Mouse (Mus musculus): ENCODE measurements at regions not wholly inside any gene's neighbourhood (a gene's known extent, or its start where the extent isn't known, plus 50 kb on each side); places are given as distances from the start of the nearest gene placed in this dataset.

DNA sequence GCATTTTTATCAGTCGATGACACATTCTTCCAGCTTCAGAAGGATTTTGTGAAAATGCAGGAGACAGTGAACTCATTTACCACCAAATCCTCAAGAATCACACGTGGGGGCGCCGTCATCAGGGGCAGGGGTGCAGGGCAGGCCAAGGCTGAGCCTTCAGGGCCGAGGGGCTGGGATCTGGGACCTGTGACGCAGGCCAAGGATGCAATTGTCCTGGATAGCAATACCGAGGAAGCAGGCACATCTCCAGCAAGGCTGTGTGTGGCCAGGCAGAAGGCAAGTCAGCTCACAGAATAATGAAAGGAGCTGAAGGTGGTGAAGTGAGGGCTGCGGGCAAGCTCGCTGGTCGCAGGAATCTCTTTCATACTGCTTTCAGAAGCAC lies 897.3 kb upstream of the Car8 start:
- peak overlapping the region; percentile 70 for H3K9ac ChIP-seq (ENCODE audit: low read length)
- H3K4me1 ChIP-seq (ENCODE audit: control insufficient read depth, insufficient read depth, low read length): peaks cover 7% of the 10 kb centered on the region
- 13% methylated on average over 10 of the region's 10 CpGs for WGBS
- H3K27ac ChIP-seq (ENCODE audit: low read length): 0 out of 2 replicates have a peak overlapping the region, but pooled peaks have one; percentile 24
- H3K9me3 ChIP-seq (replicated peaks; ENCODE audit: control insufficient read depth, low read length): no peaks in the 10 kb centered on the region
- H3K4me2 ChIP-seq (ENCODE audit: low read depth, low read length): peak overlapping the region; percentile 70
- H3K27me3 ChIP-seq (ENCODE audit: control insufficient read depth, insufficient read depth, low read length): no peaks in the 10 kb centered on the region
- H3K36me3 ChIP-seq (ENCODE audit: control insufficient read depth, insufficient read depth, low read length): no peaks in the 10 kb centered on the region
- peak; percentile 35; the same call in 1 of the 2 replicates for ATAC-seq (ENCODE audit: insufficient read depth, low FRiP score)
- peak overlapping the region; percentile 40 for H3K4me3 ChIP-seq (replicated peaks; ENCODE audit: low read length)

DNA sequence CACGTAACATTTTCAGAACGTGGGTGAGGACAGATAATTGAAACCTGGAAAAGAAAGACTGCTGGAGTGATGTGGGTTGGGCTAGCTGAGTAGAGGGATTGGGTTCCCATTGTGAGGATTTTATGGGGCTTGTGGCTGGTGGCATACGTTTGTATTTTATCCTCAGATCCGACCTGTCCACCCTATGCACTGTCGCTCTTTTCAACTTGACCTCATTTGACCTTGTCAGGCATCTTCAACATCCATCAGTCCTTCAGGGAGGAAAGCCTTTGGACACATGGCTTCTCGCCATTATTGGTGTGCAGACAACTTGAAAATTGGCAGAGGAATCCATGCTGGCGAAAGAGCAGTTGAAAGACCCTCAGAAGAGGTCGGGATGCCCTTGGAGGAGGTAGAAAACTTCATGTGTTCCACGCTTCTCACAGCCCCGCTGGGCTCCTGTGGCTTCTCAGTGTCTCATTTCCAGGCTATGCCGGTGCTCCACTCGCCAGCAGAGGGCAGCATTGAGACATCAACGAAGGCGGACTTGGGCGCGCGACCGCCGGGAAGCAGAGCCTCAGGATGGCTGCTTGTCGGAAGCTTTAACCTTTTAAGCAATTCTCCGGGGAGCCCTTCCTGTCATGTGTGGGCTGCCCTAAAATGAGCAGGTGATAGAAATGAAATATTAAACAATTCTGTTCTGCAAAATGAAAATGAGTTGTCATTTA lies 896.8 kb upstream of the Car8 start:
- no peak overlapping the region for H3K27ac ChIP-seq (ENCODE audit: low read length)
- no peaks in the 10 kb centered on the region for H3K27me3 ChIP-seq (ENCODE audit: control insufficient read depth, insufficient read depth, low read length)
- H3K4me1 ChIP-seq (ENCODE audit: control insufficient read depth, insufficient read depth, low read length): peaks cover 7% of the 10 kb centered on the region
- peak; percentile 86; the same call in 1 of the 2 replicates for ATAC-seq (ENCODE audit: insufficient read depth, low FRiP score)
- peak overlapping the region; percentile 70 for H3K9ac ChIP-seq (ENCODE audit: low read length)
- H3K9me3 ChIP-seq (replicated peaks; ENCODE audit: control insufficient read depth, low read length): no peaks in the 10 kb centered on the region
- no peaks in the 10 kb centered on the region for H3K36me3 ChIP-seq (ENCODE audit: control insufficient read depth, insufficient read depth, low read length)
- peak overlapping the region; percentile 40 for H3K4me3 ChIP-seq (replicated peaks; ENCODE audit: low read length)
- WGBS: 13% methylated on average over 21 of the region's 21 CpGs
- peak overlapping the region; percentile 70 for H3K4me2 ChIP-seq (ENCODE audit: low read depth, low read length)

DNA sequence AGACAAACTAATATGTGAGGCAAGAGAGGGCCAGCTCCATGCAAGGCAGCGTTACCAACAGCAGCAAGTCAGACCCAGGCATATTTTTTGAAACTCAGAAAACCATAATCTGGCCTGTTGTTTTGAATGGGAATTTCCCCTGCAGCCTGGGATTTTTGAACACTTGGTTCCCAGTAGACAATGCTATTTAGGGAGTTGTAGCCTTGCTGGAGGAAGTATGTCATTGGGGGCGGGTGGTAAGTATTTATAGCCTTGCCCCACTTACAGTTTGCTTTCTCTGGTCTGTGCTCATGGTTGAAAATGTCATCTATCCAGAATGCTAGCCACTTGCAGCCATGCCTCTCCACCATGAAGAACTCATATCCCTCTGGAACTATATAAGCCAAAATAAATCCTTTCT lies 894.9 kb upstream of the Car8 start:
- Histone ChIP-seq H3K36me3 (ENCODE audit: control insufficient read depth, insufficient read depth, low read length) (no peaks in the 10 kb centered on the region), H3K9me3 (replicated peaks; ENCODE audit: control insufficient read depth, low read length) (no peaks in the 10 kb centered on the region), H3K9ac (ENCODE audit: low read length) (no peak overlapping the region), H3K4me1 (ENCODE audit: control insufficient read depth, insufficient read depth, low read length) (peaks cover 7% of the 10 kb centered on the region), H3K27ac (ENCODE audit: low read length) (no peak overlapping the region), H3K4me3 (replicated peaks; ENCODE audit: low read length) (no peak overlapping the region), H3K27me3 (ENCODE audit: control insufficient read depth, insufficient read depth, low read length) (no peaks in the 10 kb centered on the region), H3K4me2 (ENCODE audit: low read depth, low read length) (no peak overlapping the region)
- WGBS: 66% methylated on average over 2 of the region's 2 CpGs
- ATAC-seq (ENCODE audit: insufficient read depth, low FRiP score): no peak

DNA sequence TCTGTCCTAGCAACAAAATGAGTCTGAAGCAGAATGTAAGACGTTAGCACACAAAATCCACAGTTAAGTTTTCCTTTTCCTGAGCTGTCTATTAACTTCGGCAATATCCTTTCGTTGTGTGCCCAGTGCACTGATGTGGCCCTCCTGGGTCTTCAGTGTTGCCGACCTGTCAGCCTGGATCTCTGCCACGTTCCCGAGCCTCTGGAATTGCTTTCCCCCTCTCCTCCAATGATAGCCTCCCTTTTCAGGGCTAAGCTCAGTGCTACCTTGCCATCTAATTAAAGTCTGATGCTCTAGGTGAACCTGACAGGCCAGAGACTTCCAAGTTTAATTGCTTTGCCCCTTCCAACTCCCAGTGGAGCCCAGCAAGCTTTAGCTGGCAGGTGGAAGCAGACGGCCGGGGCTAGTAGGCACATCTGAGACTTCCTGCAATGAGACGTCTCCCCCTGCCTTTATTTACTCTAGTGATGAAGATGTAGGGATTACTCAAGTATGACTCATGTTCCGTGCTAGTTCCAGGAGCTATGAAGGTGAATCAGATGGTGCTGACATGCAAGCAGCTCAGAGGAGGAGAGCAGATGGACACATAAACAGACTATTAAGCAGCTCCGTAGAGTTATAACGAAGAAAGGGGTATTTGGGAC lies 894.3 kb upstream of the Car8 start:
- no peaks in the 10 kb centered on the region for H3K27me3 ChIP-seq (ENCODE audit: control insufficient read depth, insufficient read depth, low read length)
- no peak overlapping the region for H3K9ac ChIP-seq (ENCODE audit: low read length)
- no peaks in the 10 kb centered on the region for H3K9me3 ChIP-seq (replicated peaks; ENCODE audit: control insufficient read depth, low read length)
- no peaks in the 10 kb centered on the region for H3K36me3 ChIP-seq (ENCODE audit: control insufficient read depth, insufficient read depth, low read length)
- peaks cover 7% of the 10 kb centered on the region for H3K4me1 ChIP-seq (ENCODE audit: control insufficient read depth, insufficient read depth, low read length)
- 54% methylated on average over 12 of the region's 12 CpGs for whole genome bisulfite sequencing
- no peak overlapping the region for H3K4me3 ChIP-seq (replicated peaks; ENCODE audit: low read length)
- no peak overlapping the region for H3K4me2 ChIP-seq (ENCODE audit: low read depth, low read length)
- no peak overlapping the region for H3K27ac ChIP-seq (ENCODE audit: low read length)
- no peak for ATAC-seq (ENCODE audit: insufficient read depth, low FRiP score)

DNA sequence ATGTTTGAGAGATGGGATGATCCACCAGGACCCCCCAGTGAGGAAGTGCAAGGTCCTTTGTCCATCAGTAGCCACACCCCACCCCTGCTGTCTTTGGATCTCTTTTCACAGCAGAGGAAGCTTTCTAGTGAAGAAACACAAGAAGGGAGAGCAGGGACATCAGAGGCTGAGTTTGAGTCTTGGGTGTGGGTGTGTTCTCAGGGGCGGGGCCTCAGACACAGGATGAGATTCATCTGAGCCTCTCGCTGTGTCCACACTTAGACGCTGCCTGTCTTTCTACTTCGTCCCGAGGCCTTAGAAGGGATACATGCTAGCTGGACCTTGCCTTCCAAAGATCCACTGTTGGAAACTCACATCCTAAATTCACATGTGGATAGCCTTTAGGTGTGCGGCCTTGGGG lies 893.5 kb upstream of the Car8 start:
- Histone ChIP-seq H3K9me3 (replicated peaks; ENCODE audit: control insufficient read depth, low read length) (no peaks in the 10 kb centered on the region), H3K9ac (ENCODE audit: low read length) (no peak overlapping the region), H3K27ac (ENCODE audit: low read length) (no peak overlapping the region), H3K4me1 (ENCODE audit: control insufficient read depth, insufficient read depth, low read length) (peaks cover 7% of the 10 kb centered on the region), H3K27me3 (ENCODE audit: control insufficient read depth, insufficient read depth, low read length) (no peaks in the 10 kb centered on the region), H3K4me2 (ENCODE audit: low read depth, low read length) (no peak overlapping the region), H3K4me3 (replicated peaks; ENCODE audit: low read length) (no peak overlapping the region), H3K36me3 (ENCODE audit: control insufficient read depth, insufficient read depth, low read length) (no peaks in the 10 kb centered on the region)
- ATAC-seq (ENCODE audit: insufficient read depth, low FRiP score): no peak
- WGBS: 84% methylated on average over 6 of the region's 6 CpGs

DNA sequence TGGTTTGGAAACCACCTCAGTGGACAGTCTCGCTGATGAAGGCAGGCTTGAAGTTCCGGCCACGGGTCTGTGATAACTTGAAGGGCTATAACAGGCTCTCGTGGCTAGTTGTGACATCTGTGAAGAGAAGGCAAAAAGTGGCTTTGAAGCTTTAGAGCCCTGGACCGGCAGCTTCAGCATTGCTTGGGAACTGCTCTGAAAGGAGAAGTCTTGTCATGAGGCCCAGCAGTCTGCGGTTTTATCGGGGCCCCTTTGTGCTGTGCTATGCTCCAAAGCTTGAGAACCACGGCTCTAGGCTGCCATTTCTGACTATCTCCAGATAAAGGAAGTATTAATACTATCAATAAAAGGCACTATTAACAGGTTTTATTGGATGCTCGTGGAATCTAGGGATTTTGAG lies 892.8 kb upstream of the Car8 start:
- WGBS: 83% methylated on average over 9 of the region's 9 CpGs
- Histone ChIP-seq H3K4me2 (ENCODE audit: low read depth, low read length) (no peak overlapping the region), H3K27ac (ENCODE audit: low read length) (no peak overlapping the region), H3K27me3 (ENCODE audit: control insufficient read depth, insufficient read depth, low read length) (no peaks in the 10 kb centered on the region), H3K9ac (ENCODE audit: low read length) (no peak overlapping the region), H3K9me3 (replicated peaks; ENCODE audit: control insufficient read depth, low read length) (no peaks in the 10 kb centered on the region), H3K4me1 (ENCODE audit: control insufficient read depth, insufficient read depth, low read length) (peaks cover 7% of the 10 kb centered on the region), H3K36me3 (ENCODE audit: control insufficient read depth, insufficient read depth, low read length) (no peaks in the 10 kb centered on the region), H3K4me3 (replicated peaks; ENCODE audit: low read length) (no peak overlapping the region)
- ATAC-seq (ENCODE audit: insufficient read depth, low FRiP score): no peak

DNA sequence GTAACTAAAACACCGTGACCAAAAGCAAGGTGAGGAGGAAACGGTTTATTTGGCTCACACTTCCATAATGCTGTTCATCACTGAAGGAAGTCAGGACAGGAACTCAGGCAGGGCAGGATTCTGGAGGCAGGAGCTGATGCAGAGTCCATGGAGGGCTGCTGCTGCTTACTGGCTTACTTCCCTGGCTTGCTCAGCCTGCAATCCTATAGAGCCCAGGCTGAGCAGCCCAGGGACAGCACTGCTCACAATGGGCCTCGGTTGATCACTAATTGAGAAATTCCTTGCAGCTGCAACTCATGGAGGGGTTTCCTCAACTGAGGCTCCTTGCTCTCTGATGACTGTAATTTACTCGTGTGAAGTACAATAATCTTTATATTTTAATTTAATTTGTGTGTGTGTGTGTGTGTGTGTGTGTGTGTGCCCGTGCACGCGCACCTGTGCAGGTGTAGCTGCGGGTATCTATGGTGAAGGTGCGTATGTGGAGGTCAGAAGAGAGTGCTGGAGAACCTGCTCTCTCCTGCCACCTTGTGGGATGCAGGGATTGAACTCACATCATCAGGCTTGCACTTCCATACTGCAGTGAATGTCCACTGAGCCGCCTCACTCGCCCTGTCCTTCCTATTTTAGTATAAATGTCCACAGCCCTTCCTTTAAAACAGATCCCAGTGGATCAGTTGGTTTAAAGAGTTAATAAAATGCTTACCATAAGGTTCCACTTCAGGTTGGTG lies 886.6 kb upstream of the Car8 start:
- Histone ChIP-seq H3K9ac (ENCODE audit: low read length) (no peak overlapping the region), H3K27me3 (ENCODE audit: control insufficient read depth, insufficient read depth, low read length) (no peaks in the 10 kb centered on the region), H3K4me1 (ENCODE audit: control insufficient read depth, insufficient read depth, low read length) (no peaks in the 10 kb centered on the region), H3K27ac (ENCODE audit: low read length) (no peak overlapping the region), H3K4me3 (replicated peaks; ENCODE audit: low read length) (no peak overlapping the region), H3K36me3 (ENCODE audit: control insufficient read depth, insufficient read depth, low read length) (no peaks in the 10 kb centered on the region), H3K9me3 (replicated peaks; ENCODE audit: control insufficient read depth, low read length) (no peaks in the 10 kb centered on the region), H3K4me2 (ENCODE audit: low read depth, low read length) (no peak overlapping the region)
- peak; percentile 37; the same call in 1 of the 2 replicates for ATAC-seq (ENCODE audit: insufficient read depth, low FRiP score)
- 46% methylated on average over 11 of the region's 11 CpGs for WGBS

DNA sequence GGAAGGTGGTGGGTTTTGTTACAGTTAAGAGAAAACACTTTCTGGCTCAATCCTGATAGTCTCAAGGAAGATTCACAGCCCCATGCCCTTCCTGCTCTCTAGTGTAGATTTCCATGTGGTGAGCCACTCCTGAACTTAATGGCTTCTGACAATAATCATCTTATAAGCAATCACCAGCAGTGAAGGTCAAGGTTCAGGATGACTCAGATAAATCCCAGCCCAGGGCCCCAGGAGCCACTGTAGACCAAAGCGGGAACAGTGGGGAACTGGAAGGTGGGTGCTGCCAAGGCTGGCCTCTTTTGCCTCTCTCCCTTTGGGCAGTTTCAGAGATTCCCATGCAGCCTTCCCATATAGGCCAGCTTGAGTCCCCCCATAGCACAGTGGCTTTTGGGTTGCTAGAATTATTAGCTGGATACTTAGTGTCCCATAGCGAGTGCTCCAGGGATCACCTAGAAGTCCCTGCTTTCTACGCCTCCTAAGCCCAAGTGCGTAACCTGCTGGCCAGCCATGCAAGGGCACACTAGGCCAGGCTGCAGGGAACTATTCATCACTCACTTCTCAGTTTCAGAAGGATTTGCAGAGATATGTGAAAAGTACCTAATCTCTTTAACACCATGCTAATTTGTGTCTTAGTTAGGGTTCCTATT lies 885.9 kb upstream of the Car8 start:
- 89% methylated on average over 4 of the region's 4 CpGs for WGBS
- H3K27ac ChIP-seq (ENCODE audit: low read length): no peak overlapping the region
- no peak for ATAC-seq (ENCODE audit: insufficient read depth, low FRiP score)

DNA sequence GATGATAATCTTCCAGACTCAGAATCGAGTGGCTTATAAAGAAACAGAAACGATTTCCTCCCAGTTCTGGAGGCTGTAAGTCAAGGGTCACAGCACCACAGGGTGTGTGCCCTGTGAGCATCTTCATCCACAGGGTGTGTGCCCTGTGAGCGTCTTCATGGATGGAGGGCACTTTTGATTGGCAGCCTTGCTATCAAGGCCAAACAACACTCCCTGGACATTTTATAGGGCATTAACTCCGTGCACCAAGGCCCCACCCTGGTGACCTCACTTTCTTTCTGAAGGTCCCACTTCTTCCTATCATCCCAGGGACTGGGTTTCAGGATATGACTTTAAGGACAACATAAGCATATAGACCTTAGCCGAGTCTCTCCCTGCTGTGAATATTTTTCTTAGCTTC lies 885.3 kb upstream of the Car8 start:
- no peak for ATAC-seq (ENCODE audit: insufficient read depth, low FRiP score)
- Histone ChIP-seq H3K27ac (ENCODE audit: low read length) (no peak overlapping the region), H3K9ac (ENCODE audit: low read length) (no peak overlapping the region), H3K4me1 (ENCODE audit: control insufficient read depth, insufficient read depth, low read length) (no peaks in the 10 kb centered on the region), H3K9me3 (replicated peaks; ENCODE audit: control insufficient read depth, low read length) (no peaks in the 10 kb centered on the region), H3K27me3 (ENCODE audit: control insufficient read depth, insufficient read depth, low read length) (no peaks in the 10 kb centered on the region), H3K4me2 (ENCODE audit: low read depth, low read length) (no peak overlapping the region), H3K4me3 (replicated peaks; ENCODE audit: low read length) (no peak overlapping the region), H3K36me3 (ENCODE audit: control insufficient read depth, insufficient read depth, low read length) (no peaks in the 10 kb centered on the region)
- WGBS: 53% methylated on average over 5 of the region's 5 CpGs

More for the DNA sequence above, 885.9 kb upstream of the Car8 start:
- Histone ChIP-seq H3K9me3 (replicated peaks; ENCODE audit: control insufficient read depth, low read length) (no peaks in the 10 kb centered on the region), H3K27me3 (ENCODE audit: control insufficient read depth, insufficient read depth, low read length) (no peaks in the 10 kb centered on the region), H3K4me1 (ENCODE audit: control insufficient read depth, insufficient read depth, low read length) (no peaks in the 10 kb centered on the region), H3K9ac (ENCODE audit: low read length) (no peak overlapping the region), H3K4me2 (ENCODE audit: low read depth, low read length) (no peak overlapping the region), H3K4me3 (replicated peaks; ENCODE audit: low read length) (no peak overlapping the region), H3K36me3 (ENCODE audit: control insufficient read depth, insufficient read depth, low read length) (no peaks in the 10 kb centered on the region)

Data from stomach, embryonic 16.5 days (tissue).